Mouse (Mus musculus) liver, embryonic 11.5 days (tissue): ENCODE measurements around the gene Stub1. TPM values are rescaled to one million over a fixed set of nuclear protein-coding genes. Genes with fewer than 3 reads are reported as not detected.

Experiments used
- ATAC-seq: fragments of 200-750 bp; cut with Nextera tagmentation; replicated peaks from 2 replicates; pipeline ENCODE4 v1.8.0; 2017; ENCODE audit warnings: moderate number of reproducible peaks, mild to moderate bottlenecking, moderate TSS enrichment, moderate library complexity; ENCODE audit not compliant: low FRiP score
- DNase-seq: peaks from one replicate; pipeline ENCODE4 v3.0.0-alpha.2; 2017; ENCODE audit warnings: low spot score
- H3K27ac ChIP-seq: fragments of 300-500 bp; sonication (generic); 2 replicates; pipeline ENCODE4 v1.5.1; 2014; ENCODE audit warnings: mild to moderate bottlenecking, low read depth, low read length, control low read depth
- H3K27me3 ChIP-seq: fragments of 300-500 bp; sonication (generic); replicated peaks from 2 replicates; pipeline ENCODE4 v1.6.1; 2014; ENCODE audit warnings: low read length, mixed read lengths; ENCODE audit not compliant: control insufficient read depth, insufficient read depth
- H3K36me3 ChIP-seq: fragments of 300-500 bp; sonication (generic); 2 replicates; pipeline ENCODE4 v1.6.1; 2014; ENCODE audit warnings: mild to moderate bottlenecking, low read length, moderate library complexity, mixed read lengths; ENCODE audit not compliant: control insufficient read depth, insufficient read depth
- H3K4me1 ChIP-seq: fragments of 300-500 bp; sonication (generic); replicated peaks from 2 replicates; pipeline ENCODE4 v1.6.1; 2014; ENCODE audit warnings: low read length, mixed read lengths; ENCODE audit not compliant: control insufficient read depth, insufficient read depth
- H3K4me2 ChIP-seq: fragments of 300-500 bp; sonication (generic); 2 replicates; pipeline ENCODE4 v1.6.1; 2014; ENCODE audit warnings: mild to moderate bottlenecking, control low read depth, moderate library complexity
- H3K4me3 ChIP-seq: fragments of 300-500 bp; sonication (generic); 2 replicates; pipeline ENCODE4 v1.5.1; 2014; ENCODE audit warnings: low read depth, low read length, control low read depth
- H3K9ac ChIP-seq: fragments of 300-500 bp; sonication (generic); 2 replicates; pipeline ENCODE4 v1.6.1; 2014; ENCODE audit warnings: low read depth, low read length, control low read depth
- H3K9me3 ChIP-seq: fragments of 300-500 bp; sonication (generic); 2 replicates; pipeline ENCODE4 v1.6.1; 2016; ENCODE audit warnings: low read length, inconsistent platforms, mixed read lengths; ENCODE audit not compliant: control insufficient read depth
- WGBS: fragments of 180-500 bp; shearing (Covaris S2); extraction: QIAGEN DNeasy Blood & Tissue Kit; methylation state at CpG from one replicate; pipeline ENCODE4 v1.1.7; 2014; 5-methylcytosine and 5-hydroxymethylcytosine counted together
- polyA plus RNA-seq: library from polyadenylated mRNA; unstranded; fragments of >200 nt; fragmentation: Nextera tagmentation; extraction: Ambion mirVana; gene quantifications from 2 replicates; pipeline ENCODE4 v1.2.1, GENCODE M21; 2014

Stub1 gene
- polyA plus RNA-seq, 1 experiment from 2014 or later = 252 TPM

- peaks cover 32% of the 10 kb centered on the region for H3K36me3 ChIP-seq
- no peaks in the 10 kb centered on the region for H3K27me3 ChIP-seq
- H3K9me3 ChIP-seq = no peaks in the 10 kb centered on the region
- H3K27ac ChIP-seq = peak overlapping the region; percentile 84
- peak; percentile 63 for ATAC-seq
- no peak for DNase-seq
- H3K4me3 ChIP-seq = peak overlapping the region; percentile 85
- peak overlapping the region; percentile 93 for H3K9ac ChIP-seq
- peak overlapping the region; percentile 93 for H3K4me2 ChIP-seq
- 2% methylated on average over 38 of the region's 38 CpGs for WGBS
- peaks cover 16% of the 10 kb centered on the region for H3K4me1 ChIP-seq
Observed at GRCm38 (mm10) chr17:25843636-25844395, 10.6 kb upstream of the Stub1 start.

DNA sequence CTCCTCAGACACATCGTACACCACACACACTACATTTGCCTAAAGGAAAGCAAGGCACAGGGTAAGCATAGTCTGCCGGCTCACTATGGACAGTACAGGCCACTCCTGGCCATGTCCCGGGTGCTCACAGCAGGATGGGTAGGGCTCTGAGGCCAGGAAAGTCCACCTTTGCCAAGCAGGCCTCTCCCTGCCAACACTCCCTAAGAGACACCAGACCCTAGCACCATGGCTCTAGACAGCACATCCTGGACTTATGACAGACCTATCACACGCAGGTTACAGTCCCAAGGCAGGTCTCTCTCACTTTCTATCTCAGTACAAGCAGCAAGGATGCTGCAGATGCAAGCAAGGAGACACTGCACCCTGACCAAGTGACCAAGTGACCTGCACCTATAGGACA, 9.9 kb upstream of the Stub1 start:
- no peak for ATAC-seq
- DNase-seq = no peak
- 89% methylated on average over 4 of the region's 4 CpGs for WGBS
- Histone ChIP-seq H3K27me3 (no peaks in the 10 kb centered on the region), H3K9me3 (no peaks in the 10 kb centered on the region), H3K4me3 (peak overlapping the region; percentile 85), H3K36me3 (peaks cover 32% of the 10 kb centered on the region), H3K4me2 (peak overlapping the region; percentile 93), H3K27ac (no peak overlapping the region; the same call in none of the 2 replicates), H3K4me1 (peaks cover 16% of the 10 kb centered on the region), H3K9ac (peak overlapping the region; percentile 93)

GRCm38 (mm10) chr17:25842509-25842908, 9.3 kb upstream of the Stub1 start:
- 86% methylated on average over 3 of the region's 3 CpGs for WGBS
- Histone ChIP-seq H3K27ac (no peak overlapping the region), H3K9me3 (no peaks in the 10 kb centered on the region), H3K36me3 (peaks cover 36% of the 10 kb centered on the region), H3K9ac (no peak overlapping the region), H3K4me2 (no peak overlapping the region), H3K4me1 (peaks cover 22% of the 10 kb centered on the region), H3K27me3 (no peaks in the 10 kb centered on the region), H3K4me3 (no peak overlapping the region)
- DNase-seq (no peak), ATAC-seq (no peak)

DNA sequence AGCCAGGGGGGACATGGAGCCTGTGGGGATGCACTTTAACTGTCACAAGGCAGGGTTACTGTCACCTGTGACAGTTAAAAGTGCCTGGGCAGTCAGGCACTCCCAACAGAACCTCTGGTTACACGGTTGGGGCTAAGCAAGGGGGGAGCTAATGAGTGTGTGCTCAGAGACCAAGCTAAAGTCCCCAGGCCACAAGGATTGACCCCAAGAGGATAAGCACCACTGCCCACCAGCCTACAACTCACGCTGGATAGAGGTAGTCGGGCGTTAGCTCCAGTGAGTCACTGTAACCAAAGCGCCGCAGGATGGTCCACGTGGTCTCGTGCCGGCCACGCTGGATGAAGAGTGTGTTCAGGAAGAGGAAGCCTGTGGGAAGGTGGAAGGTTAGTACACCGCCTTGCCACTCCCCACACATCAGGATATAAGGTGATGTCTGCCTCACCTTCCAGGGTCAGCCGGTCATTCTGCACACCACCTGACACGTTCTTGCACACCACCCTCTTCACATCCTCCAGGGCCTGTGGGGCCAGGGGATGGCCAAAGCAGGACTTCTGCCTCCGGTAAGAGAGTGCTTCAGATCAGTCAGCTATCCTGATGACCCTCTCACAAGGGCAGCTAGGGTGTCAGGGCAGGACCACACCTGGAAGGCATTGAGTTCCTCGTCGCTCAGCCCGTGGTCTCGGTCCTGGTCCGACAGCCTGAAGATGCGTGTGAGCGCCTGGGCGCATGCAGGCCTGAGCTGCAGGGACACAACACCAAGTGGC, 8.1 kb upstream of the Stub1 start, which contains the start of gene Gm20683:
Gm20683 (minus strand) TSS at position 647 of the 764 bp plus-strand sequence.
- no peak within 1 kb of the TSS for H3K4me2 ChIP-seq
- ATAC-seq (no peak), DNase-seq (no peak)
- H3K27ac ChIP-seq = no peak within 1 kb of the TSS
- no peak within 1 kb of the TSS for H3K9ac ChIP-seq
- no peaks in the 10 kb centered on the region for H3K9me3 ChIP-seq
- no peak within 1 kb of the TSS for H3K4me3 ChIP-seq
- 93% methylated on average over 22 of the region's 22 CpGs for WGBS
- H3K36me3 ChIP-seq = peaks cover 36% of the 10 kb centered on the region
- peaks cover 33% of the 10 kb centered on the region for H3K4me1 ChIP-seq
- H3K27me3 ChIP-seq = no peaks in the 10 kb centered on the region

- peaks cover 38% of the 10 kb centered on the region for H3K4me1 ChIP-seq
- 94% methylated on average over 6 of the region's 6 CpGs for WGBS
Observed at GRCm38 (mm10) chr17:25840519-25840918, 7.3 kb upstream of the Stub1 start.

GRCm38 (mm10) chr17:25839455-25840235, 6.4 kb upstream of the Stub1 start:
- H3K4me3 ChIP-seq = no peak overlapping the region

More at GRCm38 (mm10) chr17:25840519-25840918, 7.3 kb upstream of the Stub1 start:
- DNase-seq (no peak), ATAC-seq (no peak)
- Histone ChIP-seq H3K36me3 (peaks cover 33% of the 10 kb centered on the region), H3K27me3 (no peaks in the 10 kb centered on the region), H3K27ac (no peak overlapping the region), H3K9ac (no peak overlapping the region), H3K4me2 (no peak overlapping the region), H3K4me3 (no peak overlapping the region), H3K9me3 (no peaks in the 10 kb centered on the region)

DNA sequence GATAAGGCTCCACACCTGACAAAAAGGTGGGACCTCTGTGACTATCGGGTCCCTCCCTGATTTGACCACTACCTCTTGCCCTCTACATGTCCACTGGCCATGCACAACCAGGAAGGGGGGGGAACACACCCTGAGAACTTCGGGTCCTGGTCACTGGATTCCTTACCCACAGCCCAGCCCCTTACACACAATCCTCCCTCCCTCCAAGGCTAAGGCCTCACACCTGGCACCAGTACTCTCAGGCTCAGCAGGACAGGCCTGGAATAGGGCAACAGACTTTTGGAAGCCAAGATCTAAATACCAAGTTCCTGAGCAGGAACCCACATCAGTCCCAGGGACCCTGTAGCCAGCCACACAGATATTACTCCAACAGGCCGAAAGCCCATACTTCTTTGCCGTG, 5.7 kb upstream of the Stub1 start:
- H3K36me3 ChIP-seq = peaks cover 40% of the 10 kb centered on the region

More at GRCm38 (mm10) chr17:25839455-25840235, 6.4 kb upstream of the Stub1 start:
- Histone ChIP-seq H3K27ac (no peak overlapping the region; the same call in 1 of the 2 replicates), H3K4me2 (no peak overlapping the region), H3K36me3 (peaks cover 40% of the 10 kb centered on the region), H3K9ac (no peak overlapping the region), H3K27me3 (no peaks in the 10 kb centered on the region), H3K9me3 (no peaks in the 10 kb centered on the region), H3K4me1 (peaks cover 38% of the 10 kb centered on the region)
- WGBS = 84% methylated on average over 14 of the region's 14 CpGs
- no peak for DNase-seq
- ATAC-seq = no peak

GRCm38 (mm10) chr17:25837533-25837932, 4.3 kb upstream of the Stub1 start:
- peaks cover 40% of the 10 kb centered on the region for H3K36me3 ChIP-seq
- H3K4me3 ChIP-seq = no peak overlapping the region; the same call in 1 of the 2 replicates
- no peaks in the 10 kb centered on the region for H3K9me3 ChIP-seq
- H3K9ac ChIP-seq = peak overlapping the region; percentile 11; the same call in 1 of the 2 replicates
- ATAC-seq = no peak
- no peaks in the 10 kb centered on the region for H3K27me3 ChIP-seq
- DNase-seq = no peak
- 59% methylated on average over 3 of the region's 3 CpGs for WGBS
- H3K27ac ChIP-seq = no peak overlapping the region
- peak overlapping the region; percentile 77 for H3K4me2 ChIP-seq
- H3K4me1 ChIP-seq = peaks cover 38% of the 10 kb centered on the region

More for the DNA sequence above, 5.7 kb upstream of the Stub1 start:
- Histone ChIP-seq H3K9ac (no peak overlapping the region), H3K4me2 (no peak overlapping the region), H3K27ac (no peak overlapping the region), H3K4me3 (no peak overlapping the region), H3K27me3 (no peaks in the 10 kb centered on the region), H3K9me3 (no peaks in the 10 kb centered on the region), H3K4me1 (peaks cover 44% of the 10 kb centered on the region)
- ATAC-seq (no peak), DNase-seq (no peak)
- WGBS = 83% methylated on average over 4 of the region's 4 CpGs
